Mouse (Mus musculus) kidney, embryonic 16.5 days (tissue): ENCODE data around the gene Atp6v0a4. TPM values are rescaled to one million over a fixed set of nuclear protein-coding genes. Genes with fewer than 3 reads are reported as not detected.

ENCODE experiments used
- ATAC-seq: fragments of 200-750 bp; cut with Nextera tagmentation; 2 replicates; pipeline ENCODE4 v1.8.0; 2017; ENCODE audit warnings: moderate TSS enrichment; ENCODE audit not compliant: low FRiP score, low TSS enrichment
- H3K27ac ChIP-seq: fragments of 300-500 bp; sonication (generic); 2 replicates; pipeline ENCODE4 v1.5.1; 2014; ENCODE audit warnings: low read length
- H3K27me3 ChIP-seq: fragments of 300-500 bp; sonication (generic); 2 replicates; pipeline ENCODE4 v1.6.1; 2014; ENCODE audit warnings: low read length, control low read depth, mixed read lengths; ENCODE audit not compliant: insufficient read depth
- H3K36me3 ChIP-seq: fragments of 300-500 bp; sonication (generic); 2 replicates; pipeline ENCODE4 v1.6.1; 2014; ENCODE audit warnings: low read length, control low read depth, mixed read lengths; ENCODE audit not compliant: insufficient read depth
- H3K4me1 ChIP-seq: fragments of 300-500 bp; sonication (generic); 2 replicates; pipeline ENCODE4 v1.6.1; 2014; ENCODE audit warnings: low read length, control low read depth, mixed read lengths; ENCODE audit not compliant: insufficient read depth
- H3K4me2 ChIP-seq: fragments of 300-500 bp; sonication (generic); replicated peaks from 2 replicates; pipeline ENCODE4 v1.6.1; 2014; ENCODE audit warnings: low read depth, low read length
- H3K4me3 ChIP-seq: fragments of 300-500 bp; sonication (generic); 2 replicates; pipeline ENCODE4 v1.5.1; 2014; ENCODE audit warnings: mild to moderate bottlenecking, low read length
- H3K9ac ChIP-seq: fragments of 300-500 bp; sonication (generic); replicated peaks from 2 replicates; pipeline ENCODE4 v1.6.1; 2014; ENCODE audit warnings: low read length
- H3K9me3 ChIP-seq: fragments of 300-500 bp; sonication (generic); 2 replicates; pipeline ENCODE4 v1.6.1; 2016; ENCODE audit warnings: low read length, control low read depth
- WGBS: fragments of 180-500 bp; shearing (Covaris S2); extraction: QIAGEN DNeasy Blood & Tissue Kit; methylation state at CpG from one replicate; pipeline ENCODE4 v1.1.7; 2014; 5-methylcytosine and 5-hydroxymethylcytosine counted together
- polyA plus RNA-seq: library from polyadenylated mRNA; unstranded; fragments of >200 nt; fragmentation: Nextera tagmentation; extraction: Ambion mirVana; gene quantifications from 2 replicates; pipeline ENCODE4 v1.2.1, GENCODE M21; 2015

The Atp6v0a4 gene
- polyA plus RNA-seq, 1 experiment from 2014 or later, result 28.9 TPM

GRCm38 (mm10) chr6:38116107-38116770 lies 8.1 kb downstream of the Atp6v0a4 start:
- ATAC-seq, result no peak; the same call in 1 of the 2 replicates
- Histone ChIP-seq H3K4me2 (no peak overlapping the region), H3K27ac (peak overlapping the region; percentile 3; the same call in 1 of the 2 replicates), H3K9me3 (no peaks in the 10 kb centered on the region), H3K9ac (no peak overlapping the region), H3K36me3 (no peaks in the 10 kb centered on the region), H3K27me3 (no peaks in the 10 kb centered on the region), H3K4me3 (no peak overlapping the region), H3K4me1 (peaks cover 13% of the 10 kb centered on the region)
- 23% methylated on average over 4 of the region's 4 CpGs for WGBS

GRCm38 (mm10) chr6:38110859-38111258 lies 13.5 kb downstream of the Atp6v0a4 start:
- H3K4me2 ChIP-seq, result peak overlapping the region; percentile 38
- H3K36me3 ChIP-seq, result no peaks in the 10 kb centered on the region
- ATAC-seq, result peak; percentile 84
- H3K4me1 ChIP-seq, result peaks cover 21% of the 10 kb centered on the region
- WGBS, result 35% methylated on average over 9 of the region's 9 CpGs
- H3K9me3 ChIP-seq, result no peaks in the 10 kb centered on the region
- H3K27ac ChIP-seq, result peak overlapping the region; percentile 68
- peak overlapping the region; percentile 27; the same call in 1 of the 2 replicates for H3K4me3 ChIP-seq
- no peak overlapping the region for H3K9ac ChIP-seq
- H3K27me3 ChIP-seq, result no peaks in the 10 kb centered on the region

- H3K4me1 ChIP-seq, result peaks cover 21% of the 10 kb centered on the region
- peak overlapping the region; percentile 68 for H3K27ac ChIP-seq
- H3K4me2 ChIP-seq, result peak overlapping the region; percentile 38
- H3K4me3 ChIP-seq, result peak overlapping the region; percentile 27
- H3K27me3 ChIP-seq, result no peaks in the 10 kb centered on the region
- H3K9me3 ChIP-seq, result no peaks in the 10 kb centered on the region
- H3K36me3 ChIP-seq, result no peaks in the 10 kb centered on the region
- WGBS, result 11% methylated on average over 9 of the region's 9 CpGs
- H3K9ac ChIP-seq, result peak overlapping the region; percentile 35
- peak; percentile 52; the same call in 1 of the 2 replicates for ATAC-seq
Observed at GRCm38 (mm10) chr6:38109871-38110270, 14.5 kb downstream of the Atp6v0a4 start.

GRCm38 (mm10) chr6:38109160-38109795 lies 15.1 kb downstream of the Atp6v0a4 start, which contains the start of gene Tmem213:
Gene Tmem213, plus strand, starts transcription at chr6:38109255.
- peak within 1 kb of the TSS; percentile 38 for H3K4me2 ChIP-seq
- no peaks in the 10 kb centered on the region for H3K27me3 ChIP-seq
- ATAC-seq, result peak; percentile 18; the same call in 1 of the 2 replicates
- H3K4me3 ChIP-seq, result peak within 1 kb of the TSS; percentile 27
- H3K4me1 ChIP-seq, result peaks cover 21% of the 10 kb centered on the region
- H3K9ac ChIP-seq, result peak within 1 kb of the TSS; percentile 35
- no peaks in the 10 kb centered on the region for H3K36me3 ChIP-seq
- 26% methylated on average over 9 of the region's 9 CpGs for WGBS
- peak within 1 kb of the TSS; percentile 68 for H3K27ac ChIP-seq
- H3K9me3 ChIP-seq, result no peaks in the 10 kb centered on the region

- H3K4me1 ChIP-seq, result peaks cover 24% of the 10 kb centered on the region
- H3K9me3 ChIP-seq, result no peaks in the 10 kb centered on the region
- no peaks in the 10 kb centered on the region for H3K36me3 ChIP-seq
- ATAC-seq, result no peak
- H3K27me3 ChIP-seq, result no peaks in the 10 kb centered on the region
- H3K27ac ChIP-seq, result no peak overlapping the region
- H3K9ac ChIP-seq, result no peak overlapping the region
- H3K4me3 ChIP-seq, result no peak overlapping the region
- H3K4me2 ChIP-seq, result no peak overlapping the region
- WGBS, result 95% methylated on average over 5 of the region's 5 CpGs
Observed at GRCm38 (mm10) chr6:38108449-38108848, 15.9 kb downstream of the Atp6v0a4 start.

GRCm38 (mm10) chr6:38105924-38106323 lies 18.5 kb downstream of the Atp6v0a4 start:
- Histone ChIP-seq H3K4me1 (peaks cover 23% of the 10 kb centered on the region), H3K9me3 (0 out of 2 replicates have a peak, but pooled peaks cover 3% of the 10 kb centered on the region), H3K4me2 (no peak overlapping the region), H3K27me3 (no peaks in the 10 kb centered on the region), H3K9ac (no peak overlapping the region), H3K4me3 (no peak overlapping the region), H3K27ac (no peak overlapping the region), H3K36me3 (no peaks in the 10 kb centered on the region)
- 77% methylated on average over 9 of the region's 9 CpGs for WGBS
- no peak for ATAC-seq

GRCm38 (mm10) chr6:38103775-38104174 lies 20.6 kb downstream of the Atp6v0a4 start:
- H3K9ac ChIP-seq, result no peak overlapping the region
- no peak for ATAC-seq
- no peak overlapping the region for H3K4me3 ChIP-seq
- H3K9me3 ChIP-seq, result 0 out of 2 replicates have a peak, but pooled peaks cover 3% of the 10 kb centered on the region
- 49% methylated on average over 6 of the region's 6 CpGs for WGBS
- no peak overlapping the region for H3K27ac ChIP-seq
- 0 out of 2 replicates have a peak, but pooled peaks cover 5% of the 10 kb centered on the region for H3K4me1 ChIP-seq
- no peaks in the 10 kb centered on the region for H3K36me3 ChIP-seq
- H3K4me2 ChIP-seq, result no peak overlapping the region
- no peaks in the 10 kb centered on the region for H3K27me3 ChIP-seq

GRCm38 (mm10) chr6:38102216-38102795 lies 22.1 kb downstream of the Atp6v0a4 start:
- Histone ChIP-seq H3K27me3 (no peaks in the 10 kb centered on the region), H3K4me1 (0 out of 2 replicates have a peak, but pooled peaks cover 3% of the 10 kb centered on the region), H3K4me2 (no peak overlapping the region), H3K36me3 (no peaks in the 10 kb centered on the region), H3K9ac (no peak overlapping the region), H3K4me3 (no peak overlapping the region), H3K27ac (no peak overlapping the region), H3K9me3 (0 out of 2 replicates have a peak, but pooled peaks cover 3% of the 10 kb centered on the region)
- ATAC-seq, result no peak
- 84% methylated on average over 7 of the region's 7 CpGs for WGBS

- 56% methylated on average over 5 of the region's 5 CpGs for WGBS
- Histone ChIP-seq H3K9me3 (0 out of 2 replicates have a peak, but pooled peaks cover 3% of the 10 kb centered on the region), H3K4me1 (no peaks in the 10 kb centered on the region), H3K4me2 (no peak overlapping the region), H3K4me3 (no peak overlapping the region), H3K9ac (no peak overlapping the region), H3K27me3 (no peaks in the 10 kb centered on the region), H3K36me3 (no peaks in the 10 kb centered on the region), H3K27ac (peak overlapping the region; percentile 7; the same call in 1 of the 2 replicates)
- ATAC-seq, result peak; percentile 69; the same call in 1 of the 2 replicates
Observed at GRCm38 (mm10) chr6:38096961-38097370, 27.4 kb downstream of the Atp6v0a4 start.
